In genomic region chr8:71291351-71291750, GRCm38 (mm10) we compare ENCODE assay signal across 24 mouse cellular contexts.
"Had no signal": no experiment of that assay in that cellular context is flagged by ENCODE, and none has a peak within 500 bp of the region (broad histone marks: within the 10 kb centered on the region; RNA-seq: fewer than 3 reads in every experiment).

No protein-coding gene starts in this region.

- H3K9ac ChIP-seq: hindbrain, embryonic 12.5 days; hindbrain, embryonic 14.5 days; intestine, embryonic 15.5 days; limb, embryonic 12.5 days; liver, embryonic 13.5 days; liver, embryonic 15.5 days had no signal

- H3K27me3 ChIP-seq: hindbrain, embryonic 12.5 days; intestine, embryonic 15.5 days; limb, embryonic 12.5 days; liver, embryonic 13.5 days; liver, embryonic 15.5 days had no signal

- DNase-seq: gastrocnemius, postnatal 14 days; heart, postnatal 10 days; heart, postnatal 4 days; kidney, adult 18-20 months; kidney, adult 8-10 months; kidney, postnatal 10 days; kidney, postnatal 25 days; kidney, postnatal 4 days; liver; liver, embryonic 13.5 days had no signal

- H3K9me3 ChIP-seq: hindbrain, embryonic 10.5 days; hindbrain, embryonic 12.5 days; intestine, embryonic 15.5 days; limb, embryonic 10.5 days; limb, embryonic 12.5 days; liver, embryonic 13.5 days; liver, embryonic 15.5 days had no signal

- H3K4me1 ChIP-seq: hindbrain, embryonic 10.5 days; hindbrain, embryonic 12.5 days; intestine, embryonic 15.5 days; limb, embryonic 10.5 days; limb, embryonic 12.5 days had no signal

- H3K4me2 ChIP-seq: hindbrain, embryonic 12.5 days; hindbrain, embryonic 14.5 days; intestine, embryonic 15.5 days; limb, embryonic 12.5 days; liver, embryonic 11.5 days; liver, embryonic 13.5 days; liver, embryonic 15.5 days had no signal

- H3K27ac ChIP-seq: hindbrain, embryonic 10.5 days; hindbrain, embryonic 12.5 days; hindbrain, embryonic 14.5 days; intestine, embryonic 15.5 days; layer of hippocampus, adult 2 months; left cerebral cortex, adult 2 months; limb, embryonic 10.5 days; limb, embryonic 12.5 days; liver, embryonic 13.5 days; liver, embryonic 15.5 days had no signal

- ATAC-seq: forebrain, embryonic 16.5 days; hindbrain, embryonic 16.5 days; inflammation-experienced regulatory T-cells, adult 6 months; intestine, embryonic 15.5 days; intestine, postnatal 0 days had no signal

- H3K4me3 ChIP-seq: hindbrain, embryonic 10.5 days; hindbrain, embryonic 12.5 days; intestine, embryonic 15.5 days; layer of hippocampus, adult 2 months; left cerebral cortex, adult 2 months; limb, embryonic 10.5 days; limb, embryonic 12.5 days; liver, embryonic 13.5 days; liver, embryonic 15.5 days had no signal
